Mouse (Mus musculus) skeletal muscle tissue, postnatal 0 days (tissue): Measurements from ENCODE around the gene Dnase1l3. TPM values are rescaled to one million over a fixed set of nuclear protein-coding genes. Genes with fewer than 3 reads are reported as not detected.

Experiments used
- polyA plus RNA-seq: library from polyadenylated mRNA; unstranded; fragments of >200 nt; fragmentation: Nextera tagmentation; extraction: Ambion mirVana; gene quantifications from 2 replicates; pipeline ENCODE4 v1.2.1, GENCODE M21; 2015

Dnase1l3 gene
- 0.57 and 0.63 TPM in 2 replicates for polyA plus RNA-seq

DNA sequence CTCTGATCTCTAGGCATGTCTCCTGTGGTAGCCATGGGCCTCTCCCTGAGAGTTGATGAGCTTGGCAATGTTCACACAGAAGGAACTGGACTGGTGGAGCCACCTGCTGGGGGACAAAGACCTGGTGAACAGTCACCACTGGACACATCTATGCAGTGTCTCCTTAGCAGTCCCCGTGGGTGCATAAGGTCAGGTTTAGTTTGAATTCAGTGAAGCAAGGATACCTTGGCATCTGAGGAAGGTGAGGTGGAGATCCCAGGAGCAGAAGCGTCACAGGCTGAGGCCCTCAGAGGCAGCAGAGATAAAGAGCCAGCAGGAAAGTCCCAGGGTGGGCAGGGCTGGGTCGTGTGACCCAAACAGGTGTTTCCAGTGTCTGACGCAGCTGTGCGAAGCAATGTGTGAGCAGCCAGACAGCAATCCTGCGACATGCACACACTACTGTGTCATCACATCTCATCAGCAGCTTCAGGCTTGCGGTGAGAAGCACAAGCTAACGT, at the start of gene Dnase1l3:
TSS of gene Dnase1l3 (minus strand) at position 303 of the 497 bp plus-strand sequence.

DNA sequence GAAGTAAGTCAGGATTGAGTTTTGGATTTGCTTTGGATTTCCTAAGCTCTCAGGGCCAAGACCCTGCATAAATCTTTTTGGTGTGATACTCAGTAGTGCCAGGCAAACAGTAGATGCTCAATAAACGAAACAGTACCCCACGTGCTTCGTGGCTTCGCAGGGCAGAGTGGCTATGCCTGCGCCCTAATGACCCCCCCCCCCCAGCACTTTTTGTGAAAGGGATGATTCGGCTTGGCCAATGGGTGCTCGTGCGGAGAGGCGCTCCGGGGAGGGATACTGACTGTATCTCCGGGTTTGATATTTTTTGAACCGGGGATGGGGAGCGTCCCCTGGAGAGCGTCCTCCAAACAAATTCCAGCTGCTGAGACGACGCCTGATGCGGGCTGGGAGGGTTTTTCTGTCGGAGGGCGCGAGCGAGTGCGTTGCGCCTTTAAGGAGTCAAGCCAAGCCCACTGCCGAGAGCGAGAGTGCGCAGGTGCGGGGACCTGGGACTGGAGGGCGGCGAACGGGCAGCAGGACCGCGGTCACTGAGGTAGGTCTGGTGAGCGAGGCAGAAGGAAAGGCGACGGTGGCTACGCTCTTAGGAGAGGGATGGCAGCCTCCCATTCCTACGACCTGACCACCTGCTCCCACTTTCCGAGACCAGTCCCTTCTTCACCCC, 8.2 kb upstream of the Dnase1l3 start, which contains the start of gene Abhd6:
TSS of gene Abhd6 (plus strand) at position 471 of the 661 bp plus-strand sequence.

GRCm38 (mm10) chr14:7957049-7957448, 37.3 kb downstream of the Dnase1l3 start, which contains the start of gene Gm45521:
Gene Gm45521, plus strand, starts transcription at chr14:7957288.

Other genes starting within 250 kb of the Dnase1l3 start
- not detected in 2 replicates for gene Gm26661, start 203.0 kb downstream of the Dnase1l3 start, polyA plus RNA-seq
- 5.8 TPM in 2 replicates for gene Flnb, start 176.6 kb downstream of the Dnase1l3 start, polyA plus RNA-seq
- gene Gm45521, start 37.3 kb downstream of the Dnase1l3 start, polyA plus RNA-seq: not detected in 2 replicates
- 3.7 and 5.6 TPM in 2 replicates for gene Abhd6, start 8.3 kb upstream of the Dnase1l3 start, polyA plus RNA-seq
- 35.5 and 36.0 TPM in 2 replicates for gene Rpp14, start 85.8 kb upstream of the Dnase1l3 start, polyA plus RNA-seq
- gene Pxk, start 103.6 kb upstream of the Dnase1l3 start, polyA plus RNA-seq: 18.4 and 21.3 TPM in 2 replicates
- 552 and 582 TPM in 2 replicates for gene Pdhb, start 178.5 kb upstream of the Dnase1l3 start, polyA plus RNA-seq
- 8.6 and 11.3 TPM in 2 replicates for gene Kctd6, start 219.6 kb upstream of the Dnase1l3 start, polyA plus RNA-seq